Mouse (Mus musculus) intestine, postnatal 0 days (tissue): ENCODE data around the gene Pdpr. TPM values are rescaled to one million over a fixed set of nuclear protein-coding genes. Genes with fewer than 3 reads are reported as not detected.

Source experiments
- ATAC-seq: fragments of 200-750 bp; cut with Nextera tagmentation; 2 replicates; pipeline ENCODE4 v1.8.0; 2017; ENCODE audit warnings: mild to moderate bottlenecking, moderate TSS enrichment, moderate library complexity
- H3K27ac ChIP-seq: fragments of 300-500 bp; sonication (generic); 2 replicates; pipeline ENCODE4 v1.5.1; 2014; ENCODE audit warnings: mild to moderate bottlenecking, low read depth, low read length, moderate library complexity
- H3K27me3 ChIP-seq: fragments of 300-500 bp; sonication (generic); replicated peaks from 2 replicates; pipeline ENCODE4 v1.6.1; 2014; ENCODE audit warnings: low read length, mixed read lengths; ENCODE audit not compliant: control insufficient read depth, insufficient read depth
- H3K36me3 ChIP-seq: fragments of 300-500 bp; sonication (generic); 2 replicates; pipeline ENCODE4 v1.6.1; 2014; ENCODE audit warnings: mild to moderate bottlenecking, moderate library complexity; ENCODE audit not compliant: control insufficient read depth, insufficient read depth
- H3K4me1 ChIP-seq: fragments of 300-500 bp; sonication (generic); replicated peaks from 2 replicates; pipeline ENCODE4 v1.6.1; 2014; ENCODE audit warnings: antibody characterized with exemption, low read length, mixed read lengths; ENCODE audit not compliant: control insufficient read depth, insufficient read depth
- H3K4me2 ChIP-seq: fragments of 300-500 bp; sonication (generic); replicated peaks from 2 replicates; pipeline ENCODE4 v1.6.1; 2014; ENCODE audit warnings: low read depth, mild to moderate bottlenecking, moderate library complexity
- H3K4me3 ChIP-seq: fragments of 300-500 bp; sonication (generic); 2 replicates; pipeline ENCODE4 v1.5.1; 2014; ENCODE audit warnings: low read depth, low read length
- H3K9ac ChIP-seq: fragments of 300-500 bp; sonication (generic); 2 replicates; pipeline ENCODE4 v1.6.1; 2014; ENCODE audit warnings: mild to moderate bottlenecking, low read depth, low read length
- H3K9me3 ChIP-seq: fragments of 300-500 bp; sonication (generic); 2 replicates; pipeline ENCODE4 v1.6.1; 2016; ENCODE audit warnings: mixed run types; ENCODE audit not compliant: control insufficient read depth
- CTCF ChIP-seq: sonication (generic); IDR thresholded peaks from 2 replicates; pipeline ENCODE4 v1.5.1; 2016; ENCODE audit warnings: low read depth, mild to moderate bottlenecking, control low read depth, antibody characterized with exemption, moderate library complexity
- WGBS: fragments of 180-500 bp; shearing (Covaris S2); extraction: QIAGEN DNeasy Blood & Tissue Kit; methylation state at CpG from one replicate; pipeline ENCODE4 v1.1.7; 2014; 5-methylcytosine and 5-hydroxymethylcytosine counted together
- polyA plus RNA-seq: library from polyadenylated mRNA; unstranded; fragments of >200 nt; fragmentation: Nextera tagmentation; extraction: Ambion mirVana; gene quantifications from 2 replicates; pipeline ENCODE4 v1.2.1, GENCODE M21; 2015

Gene Pdpr
- 4.3 and 4.7 TPM in 2 replicates for polyA plus RNA-seq

DNA sequence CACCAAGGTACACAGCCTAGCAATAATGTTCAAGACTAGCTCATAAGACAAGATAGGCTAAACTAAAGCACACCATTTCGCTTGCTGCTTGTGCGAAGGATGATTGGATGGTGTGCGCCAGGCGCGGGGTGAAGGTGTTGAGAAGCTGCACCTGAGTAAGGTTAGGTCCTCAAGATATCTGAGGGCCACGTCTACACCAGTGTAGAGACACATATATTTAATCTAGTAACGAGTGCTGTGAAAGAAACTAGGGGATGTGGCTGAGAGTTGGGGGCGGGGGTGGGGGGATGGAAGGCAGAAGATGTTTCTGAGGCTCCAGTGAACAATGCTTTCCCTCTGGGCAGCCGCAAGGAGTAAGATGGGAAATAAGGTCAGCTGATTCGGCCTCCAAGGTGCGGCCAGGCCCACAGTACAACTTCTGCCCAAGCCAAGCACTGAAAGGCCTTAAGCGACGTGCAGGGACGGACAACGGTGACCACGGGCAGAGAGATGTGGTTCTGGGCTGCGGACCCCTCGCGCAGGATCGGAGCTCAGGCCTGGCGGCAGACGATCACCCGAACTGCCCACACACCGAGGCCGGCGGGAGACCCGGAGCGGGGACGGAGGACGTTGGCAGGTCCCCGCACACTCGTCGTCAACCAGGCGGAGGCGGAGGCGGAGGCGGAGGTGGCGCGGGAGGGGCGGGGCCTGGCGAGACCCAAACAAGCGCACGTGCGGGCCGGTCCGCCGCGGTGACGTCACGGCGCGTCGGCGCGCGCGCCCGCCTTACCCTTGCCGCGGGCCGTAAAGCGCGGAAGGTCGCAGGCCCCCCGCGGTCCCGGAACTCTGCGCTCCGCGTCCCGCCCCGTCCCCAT lies at the start of gene Pdpr:
Gene Pdpr, plus strand, starts transcription at position 766 of the 854 bp plus-strand sequence.
- H3K4me2 ChIP-seq = peak within 1 kb of the TSS; percentile 93
- H3K4me1 ChIP-seq = no peaks in the 10 kb centered on the region
- H3K4me3 ChIP-seq = peak within 1 kb of the TSS; percentile 63
- whole genome bisulfite sequencing = 6% methylated on average over 59 of the region's 72 CpGs
- no peaks in the 10 kb centered on the region for H3K9me3 ChIP-seq
- H3K36me3 ChIP-seq = no peaks in the 10 kb centered on the region
- peak within 1 kb of the TSS; percentile 68 for H3K9ac ChIP-seq
- peak within 1 kb of the TSS; percentile 60 for H3K27ac ChIP-seq
- ATAC-seq = peak; percentile 94
- H3K27me3 ChIP-seq = no peaks in the 10 kb centered on the region
- no peak for TF ChIP-seq CTCF

DNA sequence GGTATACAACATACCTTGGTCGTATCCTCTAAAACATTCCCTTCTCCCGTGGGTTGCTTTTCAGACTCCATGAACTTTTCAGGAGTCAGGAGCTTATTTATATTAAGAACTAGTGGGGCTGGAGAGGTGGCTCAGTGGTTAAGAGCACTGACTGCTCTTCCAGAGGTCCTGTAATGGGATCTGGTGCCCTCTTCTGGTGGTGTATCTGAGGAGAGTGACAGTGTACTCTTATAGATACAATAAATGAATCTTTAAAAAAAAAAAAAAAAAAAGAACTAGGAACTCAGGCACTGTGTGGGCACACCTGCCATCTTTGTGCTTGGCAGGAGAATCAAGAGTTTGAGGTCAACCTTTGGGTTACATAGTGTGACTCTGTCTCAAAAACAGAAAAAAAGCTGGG lies 45.7 kb upstream of the Pdpr start:
- Histone ChIP-seq H3K27ac (no peak overlapping the region), H3K4me2 (no peak overlapping the region), H3K4me1 (no peaks in the 10 kb centered on the region), H3K36me3 (peaks cover 97% of the 10 kb centered on the region), H3K9ac (no peak overlapping the region), H3K9me3 (no peaks in the 10 kb centered on the region), H3K27me3 (no peaks in the 10 kb centered on the region), H3K4me3 (no peak overlapping the region)
- no peak for ATAC-seq
- 90% methylated on average over 2 of the region's 2 CpGs for WGBS
- peak; percentile 33 for TF ChIP-seq CTCF

DNA sequence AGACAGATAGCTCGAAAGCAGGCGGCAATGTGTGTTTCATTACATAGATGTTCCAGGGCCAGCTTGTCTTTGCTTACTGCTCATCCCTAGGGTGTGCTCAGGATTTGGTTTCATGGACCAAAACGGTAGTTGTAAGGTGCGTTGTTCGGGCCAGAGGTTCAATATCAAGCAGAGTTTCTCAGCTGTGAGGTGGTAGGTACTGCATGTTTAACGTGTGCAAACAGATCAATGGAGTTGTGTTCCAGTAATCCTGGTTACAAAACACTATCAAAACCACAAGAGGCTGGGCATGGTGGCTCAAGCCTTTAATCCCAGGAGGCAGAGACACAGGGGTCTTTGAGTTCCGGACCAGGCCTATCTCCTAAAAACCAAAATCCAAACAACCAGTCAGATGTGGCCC lies 45.3 kb upstream of the Pdpr start:
- Histone ChIP-seq H3K4me1 (no peaks in the 10 kb centered on the region), H3K27ac (no peak overlapping the region), H3K27me3 (no peaks in the 10 kb centered on the region), H3K36me3 (peaks cover 96% of the 10 kb centered on the region), H3K9ac (no peak overlapping the region), H3K4me2 (no peak overlapping the region), H3K9me3 (no peaks in the 10 kb centered on the region), H3K4me3 (no peak overlapping the region)
- no peak for ATAC-seq
- no peak for TF ChIP-seq CTCF
- 88% methylated on average over 7 of the region's 7 CpGs for WGBS

DNA sequence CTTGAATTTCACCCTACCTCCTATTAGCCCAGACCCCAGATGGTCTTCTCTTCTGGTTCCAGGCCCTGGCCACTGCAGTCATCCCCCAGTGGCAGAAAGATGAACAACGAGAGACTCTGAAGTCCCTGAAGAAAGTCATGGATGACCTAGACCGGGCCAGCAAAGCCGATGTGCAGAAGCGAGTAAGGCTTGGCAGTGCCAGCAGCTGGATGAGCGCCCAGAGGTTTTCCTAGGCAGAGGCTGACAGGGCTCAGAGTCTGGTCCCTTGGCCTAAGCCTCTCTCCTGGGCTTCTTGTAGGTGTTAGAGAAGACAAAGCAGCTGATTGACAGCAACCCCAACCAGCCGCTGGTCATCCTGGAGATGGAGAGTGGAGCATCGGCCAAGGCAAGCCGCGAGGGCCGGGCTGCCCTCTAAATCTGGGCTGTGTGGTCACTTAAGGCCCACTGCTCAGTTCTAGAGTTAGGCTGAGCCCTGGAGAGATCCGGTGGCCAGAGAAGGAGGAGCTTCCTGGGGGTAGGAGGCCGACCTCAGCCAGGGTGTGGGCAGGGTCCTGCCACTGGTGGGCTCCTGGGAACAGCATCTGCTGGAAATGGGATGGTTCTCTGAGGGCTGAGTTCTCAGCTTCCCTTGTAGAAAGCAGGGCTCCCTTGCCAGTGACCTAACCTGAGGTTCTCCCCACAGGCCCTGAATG lies 40.5 kb upstream of the Pdpr start:
- TF ChIP-seq CTCF = no peak
- Histone ChIP-seq H3K27me3 (no peaks in the 10 kb centered on the region), H3K4me1 (no peaks in the 10 kb centered on the region), H3K36me3 (peaks cover 67% of the 10 kb centered on the region), H3K4me3 (no peak overlapping the region), H3K9me3 (no peaks in the 10 kb centered on the region), H3K9ac (no peak overlapping the region), H3K4me2 (no peak overlapping the region), H3K27ac (peak overlapping the region; percentile 41; the same call in 1 of the 2 replicates)
- ATAC-seq = no peak
- WGBS = 92% methylated on average over 12 of the region's 12 CpGs

DNA sequence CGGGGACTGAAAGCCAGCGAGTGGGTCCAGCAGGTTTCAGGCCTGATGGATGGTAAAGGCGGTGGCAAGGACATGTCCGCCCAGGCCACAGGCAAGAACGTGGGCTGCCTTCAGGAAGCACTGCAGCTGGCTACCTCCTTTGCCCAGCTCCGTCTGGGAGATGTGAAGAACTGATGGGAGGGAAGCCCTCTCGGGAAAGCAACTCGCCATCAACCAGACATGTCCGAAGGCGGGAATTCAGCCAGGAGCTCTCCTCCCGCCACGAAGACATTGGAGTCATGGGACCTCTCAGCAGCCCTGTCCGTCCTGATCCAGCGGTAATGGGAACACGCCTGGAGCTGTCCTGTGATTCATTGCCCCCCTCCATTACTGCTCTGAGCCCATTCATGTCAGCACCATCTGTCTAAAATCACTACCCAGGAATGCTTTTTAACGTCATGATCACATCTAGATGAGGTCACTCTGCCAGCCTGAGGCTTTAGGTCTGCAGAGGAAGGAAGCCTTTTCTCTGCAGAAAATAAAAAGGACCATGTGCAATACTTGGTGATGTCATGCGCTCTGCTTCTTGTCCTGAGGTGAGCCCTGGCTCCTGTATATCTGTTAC lies 39.3 kb upstream of the Pdpr start:
- Histone ChIP-seq H3K9me3 (no peaks in the 10 kb centered on the region), H3K4me3 (no peak overlapping the region), H3K27me3 (no peaks in the 10 kb centered on the region), H3K4me1 (no peaks in the 10 kb centered on the region), H3K9ac (no peak overlapping the region), H3K36me3 (peaks cover 55% of the 10 kb centered on the region), H3K27ac (no peak overlapping the region), H3K4me2 (no peak overlapping the region)
- WGBS = 89% methylated on average over 17 of the region's 17 CpGs
- ATAC-seq = no peak
- no peak for TF ChIP-seq CTCF

DNA sequence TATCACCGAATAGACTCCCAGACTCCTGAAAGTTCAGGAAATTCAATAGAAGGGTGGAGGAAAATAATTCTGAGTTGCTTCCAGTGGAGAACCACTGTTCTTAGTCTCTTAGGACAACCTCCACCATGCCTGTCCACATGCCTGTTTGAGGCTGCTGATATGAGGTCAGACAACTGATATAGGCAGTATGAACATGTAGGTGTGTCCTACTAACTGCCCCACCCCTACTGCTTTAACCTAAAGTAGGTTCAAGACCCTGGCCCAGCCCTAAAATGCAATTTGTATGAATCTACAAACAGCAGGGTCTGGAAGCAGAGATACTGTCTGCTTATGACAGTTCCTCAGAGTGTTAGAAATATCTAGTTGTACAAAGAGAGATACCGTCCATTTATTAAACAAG lies 38.8 kb upstream of the Pdpr start:
- H3K9ac ChIP-seq = no peak overlapping the region

More for the DNA sequence above, 38.8 kb upstream of the Pdpr start:
- Histone ChIP-seq H3K27me3 (no peaks in the 10 kb centered on the region), H3K4me3 (no peak overlapping the region; the same call in 1 of the 2 replicates), H3K4me2 (no peak overlapping the region), H3K9me3 (no peaks in the 10 kb centered on the region), H3K36me3 (peaks cover 50% of the 10 kb centered on the region), H3K27ac (no peak overlapping the region), H3K4me1 (0 out of 2 replicates have a peak, but pooled peaks cover under 1% of the 10 kb centered on the region)
- no peak for ATAC-seq
- TF ChIP-seq CTCF = no peak
- WGBS = 61% methylated on average over 2 of the region's 2 CpGs
